Mouse (Mus musculus) T-helper 2 cell (primary cell): ENCODE results near the gene Srms.

ENCODE experiments used
- in situ Hi-C: fragments of 300-600 bp; cut with MboI, MseI; formaldehyde crosslinking; loops from one replicate; pipeline ENCODE4 v1.15.1; 2025; ENCODE audit warnings: high pct_unique_total_duplicates

Gene Srms

DNA sequence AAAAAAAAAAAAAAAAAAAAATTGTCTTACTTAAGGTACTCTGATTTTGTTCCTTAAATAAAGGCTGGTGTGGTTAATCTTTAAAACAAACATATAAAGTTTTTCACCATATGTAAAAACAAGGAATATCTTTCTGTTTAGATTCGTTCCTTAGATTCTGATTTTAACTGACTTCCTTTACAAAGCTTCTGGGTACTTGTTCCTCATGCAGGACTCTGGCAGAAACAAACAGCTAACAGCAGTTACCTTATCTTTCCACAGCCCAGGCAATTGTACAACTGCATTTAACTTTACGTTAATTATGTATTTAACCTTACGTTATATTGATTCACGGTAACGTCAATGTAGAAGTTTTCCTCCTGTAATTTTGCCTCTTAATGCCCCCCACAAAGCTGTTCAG lies 46.5 kb downstream of the Srms start:
- in situ Hi-C loops: no loop called here

DNA sequence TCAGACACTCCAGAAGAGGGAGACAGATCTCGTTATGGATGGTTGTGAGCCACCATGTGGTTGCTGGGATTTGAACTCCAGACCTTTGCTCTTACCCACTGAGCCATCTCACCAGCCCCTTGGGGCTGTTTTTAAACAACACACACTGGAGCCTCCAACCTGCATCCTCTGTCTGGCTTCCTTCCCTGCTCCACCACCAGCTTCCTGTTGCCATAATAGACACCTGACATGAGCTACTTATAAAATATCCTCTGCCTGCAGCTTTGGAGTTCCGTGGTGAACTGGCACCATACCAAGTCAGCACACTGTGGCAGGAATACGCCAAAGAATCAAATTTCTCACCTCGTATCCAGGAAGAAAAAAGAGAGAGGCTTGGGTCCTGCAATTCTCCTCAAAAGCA lies 52.2 kb downstream of the Srms start:
- in situ Hi-C loops: no loop called here

DNA sequence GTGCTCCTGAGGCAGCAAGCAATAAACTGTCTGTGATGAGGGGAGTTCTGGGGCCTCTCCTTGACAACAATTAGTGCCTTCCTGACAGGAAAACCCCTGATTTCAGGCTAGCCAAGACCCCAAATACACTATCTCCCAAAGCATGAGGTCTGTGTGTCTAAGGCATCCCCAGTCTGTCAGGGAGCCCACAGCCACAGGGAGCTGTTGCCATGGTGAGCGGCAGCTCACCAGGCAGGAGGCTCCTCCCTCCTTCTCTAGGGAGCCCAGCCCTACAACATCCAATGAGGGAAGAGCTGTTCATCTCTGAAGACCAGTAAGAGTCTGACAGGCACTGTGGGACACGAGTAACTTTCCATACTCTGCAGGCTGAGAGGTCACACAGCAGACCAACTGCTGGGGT lies 53.2 kb downstream of the Srms start:
- in situ Hi-C loops: no loop called here

DNA sequence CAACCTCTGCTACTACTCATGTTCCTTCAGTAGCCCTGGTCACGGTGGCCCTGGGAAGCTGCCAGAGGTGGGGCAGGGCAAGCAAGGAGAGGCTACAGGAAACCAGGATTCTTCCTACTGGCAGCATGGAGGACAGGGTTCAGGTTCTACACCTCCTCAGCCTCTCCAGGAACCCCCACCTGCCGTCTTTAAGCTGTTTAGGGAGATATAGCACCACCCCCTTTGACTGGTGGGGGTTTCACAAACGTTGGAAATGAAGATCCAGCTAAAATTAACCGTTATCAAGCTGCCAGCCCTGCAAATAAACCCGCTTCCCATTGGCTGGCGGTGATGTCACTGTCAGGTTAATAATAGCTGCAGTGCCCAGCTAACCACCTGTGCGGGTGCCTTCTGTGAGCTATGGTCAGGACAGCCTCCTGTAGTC lies 53.9 kb downstream of the Srms start:
- in situ Hi-C loops: no loop called here

DNA sequence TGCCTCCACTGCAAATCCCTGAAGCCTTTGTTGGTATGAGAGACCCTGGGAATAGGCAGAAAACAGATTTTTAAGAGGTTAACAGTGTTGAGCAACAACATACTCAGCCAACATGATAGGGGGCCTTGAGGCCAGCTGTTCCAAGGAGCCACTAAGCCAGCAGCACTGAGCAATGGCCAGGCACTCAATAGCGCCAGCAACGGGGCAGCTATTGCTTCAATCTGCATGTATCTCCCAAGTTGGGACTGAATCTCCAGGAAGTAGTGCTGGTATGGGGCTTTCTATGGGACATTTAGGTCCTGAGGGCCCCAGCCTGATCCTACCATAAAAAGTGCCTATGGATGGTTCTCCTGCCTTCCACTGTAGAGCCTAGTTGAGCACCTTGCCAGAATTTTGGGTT lies 54.5 kb downstream of the Srms start:
- in situ Hi-C loops: no loop called here

DNA sequence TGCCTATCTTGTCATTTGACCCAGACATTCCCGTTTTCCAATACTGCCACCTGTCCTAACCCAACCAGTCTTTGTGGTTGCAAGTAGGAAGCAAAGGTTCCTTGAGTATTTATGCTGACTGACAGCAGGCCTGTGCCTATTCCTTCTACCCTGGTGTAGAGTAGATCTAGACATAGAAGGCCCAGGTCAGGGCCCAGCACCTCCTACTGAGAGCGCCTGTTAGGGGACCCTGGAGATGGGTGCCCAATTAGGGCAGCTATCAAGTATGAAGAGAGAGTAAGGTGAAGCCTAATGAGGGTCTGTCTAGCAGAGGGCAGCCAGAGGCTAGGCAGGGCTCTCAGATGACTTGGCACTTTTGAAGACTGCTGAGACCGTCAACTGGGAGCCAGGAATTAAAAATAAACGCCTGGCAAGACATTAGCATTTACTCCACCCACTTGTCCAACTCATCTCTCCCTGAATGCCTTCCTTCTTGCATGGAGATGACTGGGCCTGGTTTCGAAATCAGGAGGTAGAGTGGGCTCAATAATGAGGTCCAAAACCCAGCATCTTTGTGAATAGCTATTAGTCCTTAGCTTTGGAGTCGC lies 55.2 kb downstream of the Srms start:
- in situ Hi-C loops: no loop called here

DNA sequence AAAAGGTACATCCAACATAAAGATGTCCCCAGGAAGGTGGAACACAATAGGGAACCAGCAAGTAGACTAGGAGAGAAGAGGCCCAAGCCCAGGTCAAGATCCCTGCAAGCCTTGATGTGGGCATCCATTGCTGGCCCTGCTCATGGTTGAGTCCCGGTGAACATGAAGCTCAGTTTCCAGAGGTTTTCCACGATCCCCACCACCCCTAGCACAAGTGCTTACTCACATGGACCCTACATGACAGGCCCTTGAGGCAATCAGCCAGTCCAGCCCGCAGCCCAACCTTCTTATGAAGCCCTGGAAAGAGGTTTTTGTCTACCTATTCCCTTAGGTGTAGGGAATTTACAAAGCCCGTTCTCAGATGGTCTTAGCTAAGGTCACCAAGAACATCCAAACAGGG lies 55.8 kb downstream of the Srms start:
- in situ Hi-C loops: no loop called here

DNA sequence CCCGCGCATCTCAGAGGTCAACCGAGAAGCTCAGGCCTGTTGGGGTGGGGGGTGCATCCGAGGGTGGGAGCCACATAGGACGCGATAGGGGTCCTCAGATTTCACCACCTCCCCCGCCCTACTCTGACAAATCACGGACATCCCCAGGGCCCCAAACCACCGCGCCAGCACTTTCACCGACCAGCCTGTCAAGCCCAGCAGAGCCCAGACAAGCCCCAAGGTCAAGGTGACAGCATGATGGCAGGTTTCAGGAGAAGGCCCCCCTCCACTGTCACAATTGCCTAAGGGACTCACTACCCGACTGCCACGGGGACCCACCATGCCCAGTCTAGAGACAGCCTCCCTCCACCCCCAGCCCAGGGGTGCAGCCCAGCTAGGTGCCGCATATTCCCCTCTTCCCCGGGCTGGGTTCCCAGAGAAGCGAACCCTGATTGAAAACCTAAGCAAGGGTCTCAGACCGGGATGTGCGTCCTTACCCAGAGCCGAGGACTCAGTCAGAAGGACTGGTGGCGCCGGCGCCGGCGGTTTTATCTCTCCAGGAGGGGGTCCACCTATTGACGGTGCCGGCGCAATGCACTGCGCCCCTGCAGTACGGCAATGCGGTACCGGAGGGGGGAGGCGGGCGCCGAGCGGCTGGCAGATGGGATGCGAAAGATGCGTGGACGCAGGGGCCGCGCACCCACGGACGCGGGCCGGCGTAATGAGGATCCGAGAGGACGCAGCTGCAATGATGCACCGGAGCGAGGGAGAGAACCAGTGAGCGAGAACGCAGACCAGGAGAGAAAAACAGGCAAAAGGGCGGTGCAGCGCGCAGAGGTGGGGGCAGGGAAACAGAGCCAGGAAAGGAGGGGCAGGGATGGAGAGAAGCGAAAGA lies 56.5 kb downstream of the Srms start, which contains the start of gene Eef1a2:
Eef1a2 (minus strand) TSS at position 767 of the 874 bp plus-strand sequence.
- in situ Hi-C loops: no loop called here

DNA sequence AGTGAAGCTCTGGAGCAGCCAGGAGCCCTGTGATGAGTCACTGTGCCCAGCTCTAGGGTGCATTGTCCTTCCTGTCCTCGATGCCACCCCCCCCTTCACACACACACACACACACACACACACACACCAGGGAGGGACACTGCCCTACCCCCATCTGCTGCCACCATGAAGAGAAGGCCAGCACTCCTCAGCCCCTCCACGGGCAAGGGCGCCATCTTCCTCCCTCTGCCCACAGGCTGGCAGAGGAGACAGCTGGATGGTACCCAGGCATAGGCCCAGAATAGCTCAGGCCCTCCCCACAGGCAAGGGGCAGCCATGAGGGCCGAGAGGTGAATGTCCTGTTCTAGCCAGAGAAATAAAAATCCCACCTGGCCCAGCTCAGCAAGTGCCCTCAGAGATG lies 57.2 kb downstream of the Srms start:
- in situ Hi-C loops: no loop called here
